Mouse (Mus musculus) mouse trophoblast stem cell (cell line): ENCODE results near the gene Adora1.

Experiments used
- in situ Hi-C, 2 experiments: fragments of 300-500 bp; cut with MseI, MboI; formaldehyde crosslinking; loops; 2 replicates in 1 of 2; 3 replicates in 1 of 2; pipeline ENCODE4 v1.15.1; 2025

Gene Adora1

GRCm38 (mm10) chr1:134160404-134160803 lies 74.8 kb downstream of the Adora1 start:
- in situ Hi-C loops, result no loop called here

- in situ Hi-C loops, result loop anchor here (5.0 to 10.0 kb wide), 4 partner anchors 88 to 183 kb away; partner anchors contain the start of gene Ppfia4 (in 1 of the 2)
These were observed 80.6 kb downstream of the Adora1 start for GRCm38 (mm10) chr1:134154655-134155054.

- in situ Hi-C loops, result loop anchor here (5.0 to 10.0 kb wide), 4 partner anchors 88 to 183 kb away; partner anchors contain the start of gene Ppfia4 (in 1 of the 2)
These were observed 81.1 kb downstream of the Adora1 start for GRCm38 (mm10) chr1:134154121-134154520.

- in situ Hi-C loops, result loop anchor here (5.0 to 10.0 kb wide), 4 partner anchors 89 to 184 kb away; partner anchors contain the start of gene Ppfia4 (in 1 of the 2)
These were observed 82.3 kb downstream of the Adora1 start for GRCm38 (mm10) chr1:134152626-134153590.

GRCm38 (mm10) chr1:134151655-134152412 lies 83.4 kb downstream of the Adora1 start:
- in situ Hi-C loops, result loop anchor here (5.0 to 10.0 kb wide), 4 partner anchors 90 to 185 kb away; partner anchors contain the start of gene Ppfia4 (in 1 of the 2)

- in situ Hi-C loops, result loop anchor here (5.0 to 10.0 kb wide), 4 partner anchors 92 to 187 kb away; partner anchors contain the start of gene Ppfia4 (in 1 of the 2)
These were observed 84.5 kb downstream of the Adora1 start for GRCm38 (mm10) chr1:134150745-134151144.

- in situ Hi-C loops, result loop anchor here (5.0 to 10.0 kb wide), 4 partner anchors 92 to 187 kb away; partner anchors contain the start of gene Ppfia4 (in 1 of the 2)
These were observed 85.2 kb downstream of the Adora1 start for GRCm38 (mm10) chr1:134150076-134150475.
